Mouse (Mus musculus) frontal cortex, postnatal 10 days (tissue): Measurements from ENCODE around the gene Fdxacb1.

Source experiments
- DNase-seq, 2 experiments: peaks; one replicate each; pipeline ENCODE4 v3.0.0; 2022; ENCODE audit warnings: low spot score in 2 of 2, mixed read lengths in 1 of 2

Gene Fdxacb1

GRCm38 (mm10) chr9:50803055-50803671, 35.1 kb downstream of the Fdxacb1 start:
- no peak for DNase-seq

- no peak for DNase-seq
Measured at GRCm38 (mm10) chr9:50808471-50808870, 40.4 kb downstream of the Fdxacb1 start.

GRCm38 (mm10) chr9:50809146-50809545, 41.1 kb downstream of the Fdxacb1 start:
- no peak for DNase-seq

- no peak for DNase-seq
Measured at GRCm38 (mm10) chr9:50811187-50811586, 43.2 kb downstream of the Fdxacb1 start.

- no peak for DNase-seq
Measured at GRCm38 (mm10) chr9:50811746-50812145, 43.7 kb downstream of the Fdxacb1 start.

- no peak for DNase-seq
Measured at GRCm38 (mm10) chr9:50813796-50814195, 45.8 kb downstream of the Fdxacb1 start.

GRCm38 (mm10) chr9:50815666-50816065, 47.6 kb downstream of the Fdxacb1 start:
- no peak for DNase-seq

- no peak for DNase-seq
Measured at GRCm38 (mm10) chr9:50816512-50816911, 48.5 kb downstream of the Fdxacb1 start.

- no peak for DNase-seq
Measured at GRCm38 (mm10) chr9:50818050-50818449, 50.0 kb downstream of the Fdxacb1 start.

GRCm38 (mm10) chr9:50819716-50820115, 51.7 kb downstream of the Fdxacb1 start:
- DNase-seq = no peak

- no peak for DNase-seq
Measured at GRCm38 (mm10) chr9:50821651-50822050, 53.6 kb downstream of the Fdxacb1 start.

GRCm38 (mm10) chr9:50822216-50822615, 54.2 kb downstream of the Fdxacb1 start:
- DNase-seq = no peak
